Mouse (Mus musculus) layer of hippocampus, postnatal 25 days (tissue): ENCODE results near the gene Hcls1. TPM values are rescaled to one million over a fixed set of nuclear protein-coding genes. Genes with fewer than 3 reads are reported as not detected.

Source experiments
- DNase-seq, 2 experiments: peaks; one replicate each; pipeline ENCODE4 v3.0.0; 2022; ENCODE audit warnings: mixed read lengths in 2 of 2, low spot score in 1 of 2; ENCODE audit errors: extremely low spot score in 1 of 2
- total RNA-seq, 2 experiments: library from RNA; stranded (reverse); gene quantifications; 2 replicates each; pipeline ENCODE4 v1.2.3; 2021

Gene Hcls1
- total RNA-seq, 2 experiments from 2014 or later, result 4.0 to 4.4 TPM

GRCm38 (mm10) chr16:36929216-36929615 is 5.6 kb upstream of the Hcls1 start:
- DNase-seq, result no peak

- DNase-seq, result no peak
Observed at GRCm38 (mm10) chr16:36930231-36931136, 4.3 kb upstream of the Hcls1 start.

DNA sequence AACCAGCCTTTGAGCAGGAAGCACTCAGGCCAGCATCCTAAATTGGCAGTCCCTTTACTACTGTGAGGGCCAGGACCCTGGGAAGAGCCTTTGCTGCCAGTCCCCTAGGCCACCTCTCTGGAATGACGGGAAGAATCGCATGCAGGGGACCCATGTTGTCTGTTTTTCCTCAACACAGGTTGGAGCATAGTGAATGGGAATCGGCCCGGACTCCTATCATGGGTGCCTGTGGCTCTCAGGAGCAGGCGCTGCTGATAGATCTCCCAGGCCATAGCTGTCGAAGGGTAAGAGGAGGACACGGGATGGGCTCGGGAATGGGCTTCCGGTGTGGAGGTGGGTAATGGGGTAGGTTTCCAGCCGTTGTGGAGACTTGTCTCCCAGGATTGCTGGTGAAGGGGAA is 3.4 kb upstream of the Hcls1 start:
- DNase-seq, result no peak

DNA sequence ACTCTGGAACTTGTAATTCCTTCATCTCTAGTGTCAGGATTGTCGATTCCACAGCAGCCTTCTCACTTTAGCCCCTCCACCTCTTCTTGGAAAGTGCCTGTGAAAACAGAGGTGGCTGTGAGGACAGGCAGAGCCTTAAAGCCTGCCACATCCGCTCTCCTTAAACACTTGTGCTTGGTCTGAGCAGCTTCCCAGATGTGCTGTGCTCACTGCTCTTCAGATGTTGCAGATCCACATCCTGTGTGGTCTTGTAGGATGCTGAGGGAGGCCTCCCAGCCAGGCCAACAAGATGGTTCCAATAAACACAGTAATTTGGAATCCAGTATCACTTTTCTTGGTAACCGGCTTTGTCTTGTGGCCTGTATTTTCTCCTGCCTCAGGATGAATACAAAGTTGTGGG is 2.8 kb upstream of the Hcls1 start:
- no peak for DNase-seq

- DNase-seq, result no peak
Observed at GRCm38 (mm10) chr16:36932546-36932945, 2.2 kb upstream of the Hcls1 start.

GRCm38 (mm10) chr16:36934131-36934840 is 497 bp upstream of the Hcls1 start:
- no peak for DNase-seq

GRCm38 (mm10) chr16:36935814-36936213 is 1.0 kb downstream of the Hcls1 start:
- DNase-seq, result no peak

- no peak for DNase-seq
Observed at GRCm38 (mm10) chr16:36941137-36941727, 6.4 kb downstream of the Hcls1 start.

- DNase-seq, result no peak
Observed at GRCm38 (mm10) chr16:36941895-36942294, 7.1 kb downstream of the Hcls1 start.

DNA sequence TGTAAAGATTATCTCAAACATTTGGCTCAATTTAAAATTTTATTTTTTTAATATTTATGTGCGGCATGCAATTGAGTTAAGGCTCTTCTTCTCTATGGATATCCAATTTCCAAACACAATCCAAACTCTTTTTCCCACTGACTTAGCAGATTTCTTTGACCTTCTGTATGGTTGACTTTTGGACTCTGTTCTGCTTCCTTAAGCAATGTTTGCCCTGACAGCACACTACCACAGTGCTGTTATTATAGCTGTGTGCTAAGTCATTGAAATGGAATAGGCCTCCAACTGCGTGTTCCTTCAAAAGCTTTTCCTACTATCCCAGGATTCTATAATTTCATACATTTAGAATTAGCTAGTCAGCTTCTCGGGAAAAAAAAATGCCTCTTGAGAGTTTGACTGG is 8.8 kb downstream of the Hcls1 start:
- DNase-seq, result no peak

GRCm38 (mm10) chr16:36944895-36945424 is 10.2 kb downstream of the Hcls1 start:
- DNase-seq, result no peak

DNA sequence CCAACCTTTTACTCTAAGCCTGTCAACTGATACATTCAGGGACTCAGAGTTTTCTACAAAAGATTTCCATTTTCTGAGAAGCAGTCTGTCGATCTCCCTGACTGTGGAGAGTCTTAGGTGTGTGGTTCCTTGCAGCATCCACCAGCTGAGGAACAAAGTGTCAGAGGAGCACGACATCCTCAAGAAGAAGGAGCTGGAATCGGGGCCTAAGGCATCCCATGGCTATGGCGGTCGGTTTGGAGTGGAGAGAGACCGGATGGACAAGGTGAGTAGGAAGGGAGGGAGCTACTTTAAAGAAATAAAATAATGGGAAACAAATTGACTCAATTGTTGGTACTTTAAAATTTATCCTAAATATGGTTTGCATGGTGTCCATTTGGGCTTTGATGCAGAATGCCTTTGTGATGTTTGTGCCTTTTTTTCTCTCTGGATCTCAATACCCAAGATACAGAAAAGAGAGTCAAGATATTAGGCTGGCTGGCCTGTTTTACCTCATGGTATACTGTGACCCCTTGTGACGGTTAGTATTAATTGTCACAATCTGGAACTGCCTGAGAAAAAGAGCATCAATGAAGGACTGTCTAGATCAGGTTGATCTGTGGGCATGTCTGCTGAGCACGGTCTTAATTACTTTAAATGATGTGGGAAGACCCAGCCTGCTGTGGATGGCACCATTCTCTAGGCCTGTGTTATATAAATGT is 11.8 kb downstream of the Hcls1 start:
- DNase-seq, result no peak

GRCm38 (mm10) chr16:36947646-36948197 is 12.9 kb downstream of the Hcls1 start:
- no peak for DNase-seq

DNA sequence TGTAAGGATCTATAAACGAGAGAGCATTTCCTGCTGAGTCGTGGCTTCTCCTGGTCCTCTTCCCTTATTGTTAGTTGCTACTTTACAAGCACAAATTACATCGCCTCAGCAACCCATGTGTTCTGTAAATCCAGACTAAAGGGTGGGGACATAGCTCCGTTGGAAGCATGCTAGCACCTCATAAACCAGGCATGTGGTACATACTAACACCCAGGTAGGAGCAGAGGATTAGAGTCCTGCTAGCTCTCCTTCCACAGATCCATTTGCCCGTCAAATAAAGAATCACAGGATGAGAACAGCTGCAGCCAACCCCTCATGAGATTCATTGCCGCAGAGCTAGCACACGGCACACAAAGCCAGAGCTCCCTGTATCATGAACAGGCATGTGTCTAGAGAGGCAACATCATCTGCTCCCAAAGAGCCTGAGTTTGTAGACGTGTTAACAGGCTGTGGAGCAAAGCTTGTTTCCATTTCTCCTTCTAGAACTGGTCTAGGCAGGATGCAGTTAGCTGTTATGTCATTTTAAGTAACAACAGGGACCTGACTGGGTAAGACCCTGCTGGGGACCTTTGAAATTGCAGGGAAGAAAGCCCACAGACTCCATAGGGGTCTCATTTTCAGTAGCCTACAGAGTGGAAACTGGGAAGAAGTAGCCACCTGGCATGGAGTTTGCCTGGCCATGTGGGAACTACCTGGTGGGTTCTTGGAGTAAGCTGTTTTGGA is 15.0 kb downstream of the Hcls1 start:
- no peak for DNase-seq

- DNase-seq, result no peak
Observed at GRCm38 (mm10) chr16:36951029-36951428, 16.2 kb downstream of the Hcls1 start.

GRCm38 (mm10) chr16:36955106-36955505 is 20.3 kb downstream of the Hcls1 start:
- DNase-seq, result no peak

DNA sequence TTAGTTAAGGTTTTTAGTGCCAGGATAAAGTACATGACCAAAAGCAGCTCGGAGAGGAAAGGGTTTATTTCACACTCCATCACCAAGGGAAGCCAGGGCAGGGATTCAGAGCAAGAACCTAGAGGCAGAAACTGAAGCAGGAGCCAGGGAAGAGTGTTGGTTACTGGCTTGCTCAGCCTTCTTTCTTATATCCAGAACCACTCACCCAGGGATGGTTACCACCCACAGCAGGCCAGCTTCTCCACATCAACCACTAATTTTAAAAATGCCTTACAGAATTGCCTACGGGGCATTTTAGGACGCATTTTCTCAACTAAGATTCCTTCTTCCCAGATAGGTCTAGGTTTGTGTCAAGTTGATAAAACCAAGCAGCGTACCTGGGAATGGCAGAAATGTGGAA is 28.6 kb downstream of the Hcls1 start:
- no peak for DNase-seq

DNA sequence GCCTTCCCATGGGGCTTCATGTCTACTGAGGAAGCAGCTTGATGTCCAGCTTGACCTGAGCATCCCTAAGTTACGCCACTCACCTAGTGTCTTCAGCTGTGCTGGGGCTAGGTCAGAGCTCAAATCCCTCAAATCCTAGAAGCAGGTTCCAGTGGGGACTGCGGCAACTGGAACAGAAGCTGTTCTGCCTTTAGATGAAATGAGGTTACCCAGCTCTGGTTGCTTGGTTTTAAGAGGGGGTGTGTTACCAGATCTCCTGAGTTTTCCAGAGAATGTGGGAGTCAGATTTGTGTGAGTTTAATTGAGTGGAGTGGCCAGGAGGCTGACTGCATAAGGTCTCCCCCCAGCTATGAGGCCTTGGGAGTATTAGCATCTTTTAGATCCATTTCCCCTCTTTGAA is 44.3 kb downstream of the Hcls1 start:
- DNase-seq, result no peak

DNA sequence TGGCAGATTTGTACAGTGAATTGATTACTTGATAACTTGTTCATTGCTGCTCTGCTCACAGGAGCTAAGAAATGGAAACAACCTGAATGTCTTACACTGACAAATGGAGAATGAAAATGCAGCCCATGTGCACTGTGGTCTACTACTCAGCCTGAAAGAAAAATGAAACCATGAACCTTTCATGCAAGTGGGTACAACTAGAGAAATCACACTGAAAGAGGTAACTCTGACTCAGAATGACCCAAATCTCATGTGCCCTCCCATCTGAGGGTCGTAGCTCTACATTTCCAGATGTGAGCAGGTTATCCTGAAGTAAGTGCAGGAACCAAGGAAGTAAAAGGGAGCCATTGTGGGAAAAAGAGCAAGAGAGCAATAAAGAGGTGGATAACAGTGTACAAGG is 49.0 kb downstream of the Hcls1 start:
- no peak for DNase-seq

GRCm38 (mm10) chr16:36985636-36986042 is 50.9 kb downstream of the Hcls1 start:
- DNase-seq, result no peak
